Mouse (Mus musculus) spleen, adult 10 weeks (tissue): Measurements from ENCODE around the gene Coa3. TPM values are rescaled to one million over a fixed set of nuclear protein-coding genes. Genes with fewer than 3 reads are reported as not detected.

Experiments used
- polyA plus RNA-seq: library from polyadenylated mRNA; stranded (reverse); fragments of 350-450 nt; fragmentation: Illumina TruSeq; extraction: RNeasy Lipid Tissue Mini Kit (QIAGEN cat#74804); gene quantifications from one replicate; pipeline ENCODE4 v1.2.3, GENCODE M21; 2015; ENCODE audit warnings: low replicate concordance; ENCODE audit not compliant: insufficient read depth

The Coa3 gene
- polyA plus RNA-seq, result 44.5 TPM

DNA sequence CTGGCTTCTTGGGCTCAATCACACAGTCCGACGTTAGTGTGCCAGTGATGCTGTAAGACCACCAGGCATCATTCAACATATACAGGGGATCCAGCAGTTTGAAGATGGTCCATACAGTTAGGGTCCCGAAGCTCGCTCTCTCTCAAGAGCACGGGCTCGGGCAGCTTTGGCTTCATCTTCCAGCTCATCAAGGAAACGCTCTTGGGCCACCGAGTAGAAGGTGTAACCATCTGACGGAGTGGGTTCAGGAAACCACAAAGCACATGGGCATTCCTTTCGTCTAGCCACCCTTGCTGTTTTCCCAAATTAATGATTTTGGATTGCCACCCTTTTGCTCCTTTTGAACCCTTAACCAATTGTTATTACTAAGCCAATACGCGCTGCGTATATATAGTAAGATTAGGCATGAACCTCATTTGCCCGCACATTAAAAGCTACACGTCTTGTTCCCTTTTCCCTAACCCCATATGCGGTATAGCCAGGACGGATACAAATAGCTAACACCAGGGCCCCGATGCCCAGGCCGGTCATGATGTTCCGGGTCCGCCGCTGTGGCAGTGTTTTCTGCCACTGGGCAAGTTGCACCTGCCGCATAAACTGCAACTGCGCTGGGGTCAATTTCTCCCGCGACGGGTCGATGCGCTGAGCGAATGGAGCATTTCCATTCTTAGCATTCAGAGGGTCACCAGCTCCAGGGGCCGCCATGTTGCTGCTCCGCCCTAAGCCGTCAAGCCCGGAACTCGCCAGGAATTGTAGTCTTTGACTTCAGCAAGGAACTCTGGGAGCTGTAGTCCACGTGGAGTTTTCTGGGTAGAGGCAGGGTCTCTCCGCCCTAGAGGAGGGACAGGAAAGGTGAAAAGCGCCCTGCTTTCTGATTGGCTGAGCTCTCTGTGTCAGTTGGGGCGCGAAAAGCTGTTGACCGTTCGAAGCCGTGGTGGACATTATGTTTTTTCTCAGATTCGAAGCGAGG, at the start of gene Coa3, which contains the start of gene Cntd1:
TSS of gene Coa3 (minus strand) at position 892 of the 970 bp plus-strand sequence.
TSS of gene Cntd1 (plus strand) at position 790 of the 970 bp plus-strand sequence.

DNA sequence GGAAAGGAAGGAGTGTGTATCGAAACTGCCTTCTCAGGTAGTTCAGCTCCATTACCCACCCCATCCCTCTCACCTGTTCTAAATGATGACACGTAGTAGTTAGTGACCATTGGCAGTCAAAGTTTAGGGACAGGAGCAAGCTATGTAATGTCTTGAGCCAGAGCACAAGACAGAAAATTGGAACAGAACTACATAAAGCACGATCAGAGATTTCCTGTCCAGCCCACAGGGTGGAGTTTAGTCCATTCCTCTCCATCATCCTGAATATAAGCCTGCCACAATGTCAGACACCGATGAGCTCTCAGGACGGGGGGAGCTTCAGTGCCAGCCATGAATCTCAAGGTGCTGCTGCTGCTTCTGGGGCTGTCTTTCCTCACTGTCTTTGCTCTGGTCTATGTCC, 45.8 kb upstream of the Coa3 start, which contains the start of gene Aoc2:
TSS of gene Aoc2 (plus strand) at position 301 of the 400 bp plus-strand sequence.

DNA sequence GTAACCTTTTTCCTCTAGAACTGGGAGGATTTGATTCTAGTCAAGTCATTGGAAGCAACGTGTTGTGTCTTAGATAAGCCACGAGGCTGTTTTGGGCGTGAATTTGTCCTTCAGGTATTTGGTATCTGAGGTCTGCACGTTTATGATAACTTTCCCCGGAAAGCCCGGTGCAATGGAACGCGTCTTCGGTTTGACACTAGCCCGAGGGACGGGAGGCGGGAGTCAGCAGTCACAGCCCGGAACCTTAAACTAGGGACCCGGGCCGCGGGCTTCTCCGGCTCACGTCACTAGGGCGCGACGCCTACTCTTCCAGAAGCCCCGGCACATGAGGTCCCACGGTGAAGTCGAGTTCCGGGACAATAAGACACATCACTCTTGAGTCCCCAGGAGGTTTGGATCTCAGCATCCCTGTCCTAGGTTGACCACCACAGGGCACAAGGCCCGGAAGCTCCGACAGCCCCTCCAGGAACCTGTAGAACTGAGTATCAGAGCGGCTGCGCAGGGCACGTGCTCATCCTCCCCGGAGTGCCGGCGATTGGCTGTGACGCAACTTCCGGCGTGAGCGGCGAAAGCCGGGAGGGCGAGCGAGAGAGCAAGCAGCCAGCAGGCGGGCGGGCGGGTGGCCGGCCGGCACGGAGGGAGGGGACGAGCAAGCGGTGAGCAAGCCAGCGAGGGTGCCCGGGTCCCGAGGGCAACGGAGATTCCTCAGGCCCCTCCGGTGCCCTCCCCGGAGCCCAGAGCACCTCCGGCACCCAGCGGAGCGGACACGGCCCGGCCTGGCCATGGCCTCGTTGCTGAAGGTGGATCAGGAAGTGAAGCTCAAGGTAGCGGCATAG, 37.0 kb upstream of the Coa3 start, which contains the start of gene Psme3:
TSS of gene Psme3 (plus strand) at position 549 of the 836 bp plus-strand sequence.

DNA sequence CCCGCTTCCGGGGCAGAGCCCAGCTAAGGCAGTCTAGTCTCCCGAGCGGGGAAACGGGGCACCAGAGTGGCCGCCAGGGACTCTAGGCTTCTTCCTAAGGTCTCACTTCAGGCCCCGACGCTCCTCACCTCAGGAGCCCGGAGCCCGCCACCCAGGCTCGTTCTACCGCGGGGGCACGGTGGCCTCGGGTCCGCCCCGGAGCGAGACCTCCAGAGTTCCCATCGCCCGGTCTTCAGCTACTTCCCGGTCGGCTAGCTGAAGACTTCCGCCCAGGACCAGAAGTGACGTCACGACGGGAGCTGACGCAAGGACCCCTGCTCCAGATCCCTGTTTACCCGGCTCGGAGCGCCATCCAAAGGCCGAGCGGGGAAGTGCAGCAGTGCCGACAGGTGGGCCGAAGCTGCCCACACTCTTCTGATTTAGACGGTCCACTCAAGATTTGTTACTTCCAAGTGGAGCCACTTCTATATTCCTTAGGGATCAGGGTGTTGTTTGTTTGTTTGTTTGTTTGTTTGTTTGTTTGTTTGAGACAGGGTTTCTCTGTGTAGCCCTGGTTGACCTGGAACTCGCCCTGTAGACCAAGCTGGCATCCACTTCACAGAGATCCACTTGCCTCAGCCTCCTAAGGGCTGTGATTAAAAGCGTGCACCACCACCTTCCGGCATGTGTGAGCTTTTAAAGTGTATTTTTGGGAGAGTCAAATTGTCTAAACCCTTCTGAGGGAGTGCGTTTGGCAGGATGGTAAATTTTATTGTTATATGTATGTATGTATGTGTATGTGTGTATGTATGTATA, 23.3 kb upstream of the Coa3 start, which contains the start of gene Becn1:
TSS of gene Becn1 (minus strand) at position 283 of the 795 bp plus-strand sequence.

DNA sequence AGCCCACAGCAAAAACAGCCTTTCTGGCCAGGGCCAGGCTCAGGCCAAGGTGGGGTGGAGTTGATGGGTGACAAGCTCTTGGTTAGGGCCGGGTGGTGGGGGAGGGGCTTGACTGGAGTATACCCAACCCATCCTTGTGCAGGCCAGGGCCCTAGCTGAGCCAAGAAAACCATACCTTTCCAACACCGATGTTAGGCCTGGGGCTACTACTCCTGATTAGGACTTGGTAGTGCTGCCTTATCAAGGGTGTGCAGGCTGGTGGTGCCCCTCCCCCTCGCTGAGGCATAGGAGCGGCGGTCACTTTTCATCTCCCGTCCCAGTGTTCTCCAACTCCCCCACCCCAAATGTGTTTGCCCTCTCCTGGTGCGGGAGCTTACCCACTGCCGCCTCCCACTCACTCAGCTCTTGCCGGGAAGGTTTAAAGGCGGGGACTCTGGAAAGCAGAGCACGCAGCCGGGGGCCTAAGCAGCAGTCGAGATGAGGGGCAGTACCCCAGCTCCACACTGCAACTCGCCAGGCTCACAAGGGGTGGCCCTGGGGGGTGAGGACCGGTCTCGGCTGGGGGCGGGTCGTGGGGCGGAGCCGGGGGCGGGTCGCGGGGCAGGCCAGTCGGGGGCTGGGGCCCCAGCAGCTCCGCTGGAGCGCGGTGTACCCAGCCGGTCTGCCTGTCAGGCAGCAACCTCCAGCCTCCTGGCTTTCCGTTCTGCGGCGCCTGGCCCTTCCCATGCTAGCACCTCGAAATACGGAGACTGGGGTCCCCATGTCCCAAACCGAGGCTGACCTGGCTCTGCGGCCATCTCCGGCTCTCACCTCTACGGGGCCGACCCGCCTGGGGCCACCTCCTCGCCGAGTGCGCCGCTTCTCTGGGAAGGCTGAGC, 18.7 kb downstream of the Coa3 start, which contains the start of gene Wnk4:
TSS of gene Wnk4 (plus strand) at position 620 of the 878 bp plus-strand sequence.

DNA sequence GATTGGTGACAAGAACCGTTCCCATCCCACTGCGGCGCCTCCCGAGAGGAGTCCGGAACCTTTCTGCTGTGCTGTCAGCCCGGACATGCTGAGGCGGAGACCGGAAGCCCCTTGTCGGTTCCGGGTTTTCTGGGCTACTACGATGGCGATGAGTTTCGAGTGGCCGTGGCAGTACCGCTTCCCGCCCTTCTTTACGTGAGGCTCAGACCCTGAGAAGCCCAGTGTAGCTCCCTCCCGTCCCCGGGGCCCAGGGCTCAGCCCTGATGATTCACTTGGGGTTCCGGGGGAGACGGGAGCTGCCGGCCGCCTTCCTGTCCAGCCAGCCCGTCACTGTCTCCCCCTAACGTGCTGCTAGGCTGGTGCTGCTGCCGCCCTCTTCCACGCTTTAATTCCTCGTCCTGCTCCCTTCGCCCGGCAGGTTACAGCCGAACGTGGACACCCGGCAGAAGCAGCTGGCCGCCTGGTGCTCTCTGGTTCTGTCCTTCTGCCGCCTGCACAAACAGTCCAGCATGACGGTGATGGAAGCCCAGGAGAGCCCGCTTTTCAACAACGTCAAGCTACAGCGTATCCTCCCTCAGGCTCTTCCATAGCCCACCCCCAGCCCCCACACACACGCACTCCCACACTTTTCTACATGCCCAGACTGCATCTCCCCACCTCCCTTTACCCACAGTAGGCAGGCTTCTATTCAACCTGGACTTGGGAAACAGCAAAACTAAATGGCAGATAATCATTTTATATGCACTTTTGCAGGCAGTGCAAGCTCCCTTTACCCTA, 25.1 kb downstream of the Coa3 start, which contains the start of gene Vps25:
TSS of gene Vps25 (plus strand) at position 95 of the 777 bp plus-strand sequence.

DNA sequence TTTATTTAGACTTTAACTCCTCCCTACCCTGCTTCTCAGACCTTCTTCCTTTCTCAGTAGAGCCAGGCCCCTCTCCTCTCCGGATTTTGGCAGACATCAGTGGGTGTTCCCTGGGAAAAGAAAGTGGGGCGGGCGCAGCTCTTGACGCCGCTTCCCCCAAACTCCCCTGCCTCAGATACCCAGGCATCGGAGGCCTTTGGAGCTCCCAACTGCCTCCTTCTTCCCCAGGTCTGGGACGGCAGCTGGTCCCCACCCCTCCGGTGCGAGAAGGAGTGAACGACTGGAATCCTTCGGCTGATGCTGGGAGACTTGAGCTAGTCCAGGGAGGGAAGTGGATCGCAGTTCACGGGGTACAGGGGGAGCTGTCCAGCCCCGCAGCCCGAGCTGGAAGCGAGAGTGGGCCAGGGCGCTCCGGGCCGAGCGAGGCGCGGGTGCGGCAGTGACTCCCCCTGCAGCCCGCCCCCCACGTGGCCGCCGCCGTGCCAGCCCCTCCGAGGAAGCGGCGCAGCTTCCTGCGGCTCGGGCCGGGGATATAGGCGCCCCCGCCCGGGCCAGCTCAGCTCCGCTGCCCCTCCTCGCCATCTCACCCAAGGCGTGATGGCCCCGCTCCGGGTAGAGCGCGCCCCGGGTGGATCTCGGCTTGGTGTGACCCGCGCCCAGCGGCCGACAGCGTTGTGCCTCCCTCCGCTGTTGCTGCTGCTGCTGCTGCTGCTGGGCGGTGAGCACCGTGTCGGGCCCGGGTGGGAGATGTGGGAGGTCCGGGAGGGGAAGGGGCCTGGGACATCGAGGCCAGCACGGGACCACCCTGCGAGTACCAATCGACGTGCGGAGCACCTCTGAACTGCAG, 32.8 kb downstream of the Coa3 start, which contains the start of gene Ramp2:
TSS of gene Ramp2 (plus strand) at position 174 of the 847 bp plus-strand sequence.

Other genes with a start within 250 kb of the Coa3 start
- gene Naglu, start 209.1 kb downstream of the Coa3 start, polyA plus RNA-seq, result 6.9 TPM
- gene Hsd17b1, start 200.7 kb downstream of the Coa3 start, polyA plus RNA-seq, result 0.70 TPM
- gene Coasy, start 196.5 kb downstream of the Coa3 start, polyA plus RNA-seq, result 10.9 TPM
- gene Mlx, start 191.8 kb downstream of the Coa3 start, polyA plus RNA-seq, result 64.9 TPM
- gene Psmc3ip, start 183.7 kb downstream of the Coa3 start, polyA plus RNA-seq, result 5.5 TPM
- gene Retreg3, start 159.2 kb downstream of the Coa3 start, polyA plus RNA-seq, result 94.9 TPM
- gene Tubg1, start 159.2 kb downstream of the Coa3 start, polyA plus RNA-seq, result 7.7 TPM
- 1.6 TPM for gene Tubg2, start 123.2 kb downstream of the Coa3 start, polyA plus RNA-seq
- 0.69 TPM for gene Cntnap1, start 108.6 kb downstream of the Coa3 start, polyA plus RNA-seq
- gene Plekhh3, start 107.8 kb downstream of the Coa3 start, polyA plus RNA-seq, result 0.40 TPM
- gene Ccr10, start 103.7 kb downstream of the Coa3 start, polyA plus RNA-seq, result not detected
- 58.1 TPM for gene Ezh1, start 52.7 kb downstream of the Coa3 start, polyA plus RNA-seq
- gene Ramp2, start 33.1 kb downstream of the Coa3 start, polyA plus RNA-seq, result 39.4 TPM
- gene Vps25, start 25.4 kb downstream of the Coa3 start, polyA plus RNA-seq, result 112 TPM
- gene Wnk4, start 18.5 kb downstream of the Coa3 start, polyA plus RNA-seq, result 1.3 TPM
- gene Cntd1, start 102 bp downstream of the Coa3 start, polyA plus RNA-seq, result 1.3 TPM
- gene Becn1, start 23.2 kb upstream of the Coa3 start, polyA plus RNA-seq, result 156 TPM
- gene Psme3, start 37.1 kb upstream of the Coa3 start, polyA plus RNA-seq, result 225 TPM
- 5.3 TPM for gene Aoc2, start 45.9 kb upstream of the Coa3 start, polyA plus RNA-seq
- 1.8 TPM for gene Aoc3, start 51.5 kb upstream of the Coa3 start, polyA plus RNA-seq
- gene G6pc, start 88.4 kb upstream of the Coa3 start, polyA plus RNA-seq, result not detected
- 21.1 TPM for gene Aarsd1, start 138.5 kb upstream of the Coa3 start, polyA plus RNA-seq
- gene Gm27029, start 145.7 kb upstream of the Coa3 start, polyA plus RNA-seq, result 0.90 TPM
- 12.0 TPM for gene Rundc1, start 146.0 kb upstream of the Coa3 start, polyA plus RNA-seq
- 1.5 TPM for gene Ptges3l, start 146.2 kb upstream of the Coa3 start, polyA plus RNA-seq
- 251 TPM for gene Rpl27, start 163.2 kb upstream of the Coa3 start, polyA plus RNA-seq
- 55.0 TPM for gene Ifi35, start 169.3 kb upstream of the Coa3 start, polyA plus RNA-seq
- 1.6 TPM for gene Rnd2, start 185.9 kb upstream of the Coa3 start, polyA plus RNA-seq
- gene Vat1, start 187.1 kb upstream of the Coa3 start, polyA plus RNA-seq, result 22.6 TPM